Mouse (Mus musculus): ENCODE measurements at regions not wholly inside any gene's neighbourhood (a gene's known extent, or its start where the extent isn't known, plus 50 kb on each side); places are given as distances from the start of the nearest gene placed in this dataset.
"Not testable (repeated sequence)": the region's sequence is repeated elsewhere in the genome, so short reads cannot be mapped to it uniquely, and the experiment has no call there.

GRCm38 (mm10) chr10:7390239-7391091 lies 83.0 kb downstream of the Ulbp1 start:
- peak overlapping the region; percentile 98 for H3K4me2 ChIP-seq (replicated peaks; ENCODE audit: low read depth, low read length, severe bottlenecking)
- H3K9ac ChIP-seq (ENCODE audit: low read depth, low read length, severe bottlenecking): peak overlapping the region; percentile 53
- H3K27ac ChIP-seq (replicated peaks; ENCODE audit: low read depth, low read length): no peak overlapping the region
- H3K4me1 ChIP-seq (ENCODE audit: control insufficient read depth, insufficient read depth, low read length): peaks cover 3% of the 10 kb centered on the region
- H3K36me3 ChIP-seq (ENCODE audit: control insufficient read depth, insufficient read depth, low read length): no peaks in the 10 kb centered on the region
- ATAC-seq (ENCODE audit: low FRiP score, low read depth) (peak; percentile 28), DNase-seq (ENCODE audit: low spot score) (no peak)
- peaks cover 22% of the 10 kb centered on the region for H3K27me3 ChIP-seq (ENCODE audit: control insufficient read depth, insufficient read depth, low read length)
- no peak for TF ChIP-seq POLR2A (IDR thresholded peaks at IDR 0.05; ENCODE audit: borderline replicate concordance, extremely low read depth, insufficient read depth, insufficient read length)
- 7% methylated on average over 44 of the region's 49 CpGs for WGBS
- H3K4me3 ChIP-seq (replicated peaks; ENCODE audit: low read length): peak overlapping the region; percentile 57
- H3K9me3 ChIP-seq (ENCODE audit: control insufficient read depth, low read length): no peaks in the 10 kb centered on the region

- not testable (repeated sequence) for H3K36me3 ChIP-seq (ENCODE audit: control insufficient read depth, insufficient read depth, low read length); H3K9me3 ChIP-seq (ENCODE audit: control insufficient read depth, low read length); H3K27ac ChIP-seq (replicated peaks; ENCODE audit: low read depth, low read length); DNase-seq (ENCODE audit: low spot score); ATAC-seq (ENCODE audit: low FRiP score, low read depth); H3K4me2 ChIP-seq (replicated peaks; ENCODE audit: low read depth, low read length, severe bottlenecking); H3K27me3 ChIP-seq (ENCODE audit: control insufficient read depth, insufficient read depth, low read length); H3K9ac ChIP-seq (ENCODE audit: low read depth, low read length, severe bottlenecking); H3K4me3 ChIP-seq (replicated peaks; ENCODE audit: low read length); H3K4me1 ChIP-seq (ENCODE audit: control insufficient read depth, insufficient read depth, low read length)
- WGBS: 46% methylated on average over 3 of the region's 3 CpGs
Observed at GRCm38 (mm10) chr10:7358791-7359190, 114.6 kb downstream of the Ulbp1 start.

GRCm38 (mm10) chr10:7344290-7344689 lies 129.1 kb downstream of the Ulbp1 start:
- WGBS: 89% methylated on average over 13 of the region's 13 CpGs
- not testable (repeated sequence) for H3K4me1 ChIP-seq (ENCODE audit: control insufficient read depth, insufficient read depth, low read length); ATAC-seq (ENCODE audit: low FRiP score, low read depth)

GRCm38 (mm10) chr10:7343736-7344135 lies 129.7 kb downstream of the Ulbp1 start:
- not testable (repeated sequence) for H3K4me3 ChIP-seq (replicated peaks; ENCODE audit: low read length); H3K27ac ChIP-seq (replicated peaks; ENCODE audit: low read depth, low read length); H3K4me1 ChIP-seq (ENCODE audit: control insufficient read depth, insufficient read depth, low read length); H3K4me2 ChIP-seq (replicated peaks; ENCODE audit: low read depth, low read length, severe bottlenecking); H3K36me3 ChIP-seq (ENCODE audit: control insufficient read depth, insufficient read depth, low read length); H3K27me3 ChIP-seq (ENCODE audit: control insufficient read depth, insufficient read depth, low read length); H3K9ac ChIP-seq (ENCODE audit: low read depth, low read length, severe bottlenecking); DNase-seq (ENCODE audit: low spot score); ATAC-seq (ENCODE audit: low FRiP score, low read depth); H3K9me3 ChIP-seq (ENCODE audit: control insufficient read depth, low read length)
- 94% methylated on average over 8 of the region's 8 CpGs for WGBS

More at GRCm38 (mm10) chr10:7344290-7344689, 129.1 kb downstream of the Ulbp1 start:
- DNase-seq (ENCODE audit: low spot score); H3K27me3 ChIP-seq (ENCODE audit: control insufficient read depth, insufficient read depth, low read length); H3K4me2 ChIP-seq (replicated peaks; ENCODE audit: low read depth, low read length, severe bottlenecking); H3K9ac ChIP-seq (ENCODE audit: low read depth, low read length, severe bottlenecking); H3K4me3 ChIP-seq (replicated peaks; ENCODE audit: low read length); H3K27ac ChIP-seq (replicated peaks; ENCODE audit: low read depth, low read length); H3K36me3 ChIP-seq (ENCODE audit: control insufficient read depth, insufficient read depth, low read length); H3K9me3 ChIP-seq (ENCODE audit: control insufficient read depth, low read length): not testable (repeated sequence)

- 39% methylated on average over 11 of the region's 11 CpGs for WGBS
- Histone ChIP-seq H3K9me3 (ENCODE audit: control insufficient read depth, low read length) (no peaks in the 10 kb centered on the region), H3K36me3 (ENCODE audit: control insufficient read depth, insufficient read depth, low read length) (no peaks in the 10 kb centered on the region), H3K9ac (ENCODE audit: low read depth, low read length, severe bottlenecking) (no peak overlapping the region), H3K4me1 (ENCODE audit: control insufficient read depth, insufficient read depth, low read length) (no peaks in the 10 kb centered on the region), H3K27ac (replicated peaks; ENCODE audit: low read depth, low read length) (no peak overlapping the region), H3K4me3 (replicated peaks; ENCODE audit: low read length) (no peak overlapping the region), H3K4me2 (replicated peaks; ENCODE audit: low read depth, low read length, severe bottlenecking) (no peak overlapping the region), H3K27me3 (ENCODE audit: control insufficient read depth, insufficient read depth, low read length) (no peaks in the 10 kb centered on the region)
- TF ChIP-seq POLR2A (IDR thresholded peaks at IDR 0.05; ENCODE audit: borderline replicate concordance, extremely low read depth, insufficient read depth, insufficient read length): no peak
- ATAC-seq (ENCODE audit: low FRiP score, low read depth) (peak; percentile 86), DNase-seq (ENCODE audit: low spot score) (peak; percentile 93)
Observed at GRCm38 (mm10) chr10:7333077-7333747, 121.2 kb upstream of the Cnksr3 start.
